Mouse (Mus musculus): ENCODE results near the gene Tent5c. TPM values are rescaled to one million over a fixed set of nuclear protein-coding genes. Genes with fewer than 3 reads are reported as not detected.

Tent5c gene
- total and polyA plus RNA-seq, 3 experiments = 2.0 to 3.6 TPM; not detected in 1

DNA sequence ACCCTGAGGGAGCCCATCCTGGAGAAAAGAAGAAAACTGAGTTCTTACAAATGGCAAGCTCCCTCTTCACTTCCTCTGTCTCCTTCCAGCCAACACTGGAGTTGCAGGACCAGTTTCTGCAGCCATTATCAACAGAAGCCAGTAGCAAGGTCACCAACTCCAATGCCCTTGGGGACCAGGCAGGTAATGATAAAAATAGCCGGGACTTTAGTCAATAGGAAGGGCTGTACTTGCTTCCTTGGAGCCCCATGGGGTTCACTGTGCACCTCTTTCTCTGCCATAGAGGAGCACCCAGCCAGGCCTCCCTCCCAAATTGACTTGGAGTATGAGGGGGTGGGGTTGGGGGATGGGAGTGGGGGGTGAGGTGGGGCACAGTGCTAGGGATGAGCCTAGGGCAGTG is 70.7 kb downstream of the Tent5c start:
- TF ChIP-seq ZC3H11A (IDR thresholded peaks at IDR 0.05; ENCODE audit: low read depth, low read length) (no peak), RAD21 (IDR thresholded peaks at IDR 0.05; ENCODE audit: low read depth, low read length) (no peak), POLR2A (IDR thresholded peaks at IDR 0.05; ENCODE audit: control insufficient read depth in 1 of 2, insufficient read depth in 1 of 2, low read depth in 1 of 2, low read length in 2 of 2, poor library complexity in 1 of 2) (no peak)

DNA sequence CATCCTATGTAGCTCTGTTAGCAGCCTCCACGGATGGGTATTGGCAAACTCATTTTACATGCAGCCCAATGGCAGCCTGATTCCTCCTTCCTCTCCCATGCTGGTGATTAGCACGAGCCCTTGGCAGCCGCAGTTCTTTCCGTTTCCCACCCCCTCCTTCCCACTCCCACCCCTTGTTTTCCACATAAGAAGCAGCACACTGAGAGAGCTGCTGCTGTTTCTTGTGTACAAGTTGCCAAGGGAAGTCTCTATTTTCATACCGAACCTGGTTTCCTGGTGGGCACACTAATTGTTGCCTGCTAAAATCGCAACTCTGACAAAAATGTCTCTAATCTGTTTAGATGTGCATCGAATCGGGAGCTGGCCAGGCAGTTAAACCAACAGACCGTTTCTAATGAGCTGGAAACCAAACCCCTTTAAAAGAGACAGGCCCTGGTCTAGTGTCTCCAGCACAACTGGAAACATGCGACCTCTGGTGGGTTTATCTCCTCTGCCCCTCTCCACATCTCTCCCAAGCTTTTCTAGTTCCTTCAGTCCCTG is 71.3 kb downstream of the Tent5c start:
- no peak for TF ChIP-seq MEF2A (IDR thresholded peaks at IDR 0.05; ENCODE audit: extremely low read depth, insufficient replicate concordance, low read depth, low read length, poor library complexity, severe bottlenecking)
- TF ChIP-seq E2F4 (IDR thresholded peaks at IDR 0.05; ENCODE audit: borderline replicate concordance, low read depth, low read length) = no peak
- TF ChIP-seq SIN3A (IDR thresholded peaks at IDR 0.05; ENCODE audit: low read length) = no peak
- no peak for TF ChIP-seq RCOR1 (IDR thresholded peaks at IDR 0.05; ENCODE audit: low read depth, low read length)
- TF ChIP-seq ETS1 (IDR thresholded peaks at IDR 0.05; ENCODE audit: low read depth, low read length) = no peak
- no peak for TF ChIP-seq ZNF384 (IDR thresholded peaks at IDR 0.05; ENCODE audit: low read depth, low read length)
- TF ChIP-seq ELF1 (IDR thresholded peaks at IDR 0.05; ENCODE audit: low read depth, low read length) = no peak
- TF ChIP-seq GABPA (IDR thresholded peaks at IDR 0.05; ENCODE audit: low read depth, low read length) = no peak
- TF ChIP-seq BHLHE40 (IDR thresholded peaks at IDR 0.05; ENCODE audit: borderline replicate concordance, low read depth, low read length) = no peak
- no peak for TF ChIP-seq UBTF (IDR thresholded peaks at IDR 0.05; ENCODE audit: borderline replicate concordance, insufficient read depth, low read depth, low read length)
- no peak for TF ChIP-seq ZC3H11A (IDR thresholded peaks at IDR 0.05; ENCODE audit: low read depth, low read length)
- TF ChIP-seq CHD1 (IDR thresholded peaks at IDR 0.05; ENCODE audit: low read depth, low read length) = no peak
- no peak for TF ChIP-seq POLR2AphosphoS2 (IDR thresholded peaks at IDR 0.05; ENCODE audit: low read length)
- no peak for TF ChIP-seq KAT2A (conservative IDR thresholded peaks at IDR 0.05; ENCODE audit: low read depth, low read length)
- TF ChIP-seq NRF1 (IDR thresholded peaks at IDR 0.05; ENCODE audit: insufficient read depth, low read depth, low read length, poor library complexity, severe bottlenecking) = no peak
- no peak for TF ChIP-seq MAX (IDR thresholded peaks at IDR 0.05; ENCODE audit: low read length)
- no peak for TF ChIP-seq MAZ (IDR thresholded peaks at IDR 0.05; ENCODE audit: low read depth, low read length)
- no peak for TF ChIP-seq NELFE (IDR thresholded peaks at IDR 0.05; ENCODE audit: low read depth, low read length)
- TF ChIP-seq USF2 (IDR thresholded peaks at IDR 0.05; ENCODE audit: borderline replicate concordance in 1 of 2, insufficient read depth in 1 of 2, low read depth in 1 of 2, low read length in 2 of 2) = no peak
- no peak for TF ChIP-seq POLR2AphosphoS5 (IDR thresholded peaks at IDR 0.05; ENCODE audit: borderline replicate concordance, low read depth, low read length)
- Histone ChIP-seq H3K36me3 (ENCODE audit: control insufficient read depth in 1 of 2, insufficient read depth in 2 of 2, low read length in 2 of 2) (no peaks in the 10 kb centered on the region), H3K27ac (ENCODE audit: control insufficient read depth, low read depth, low read length) (no peak overlapping the region), H3K79me2 (ENCODE audit: control insufficient read depth, insufficient read depth, low read length, poor library complexity) (no peaks in the 10 kb centered on the region), H3K4me3 (ENCODE audit: control insufficient read depth in 1 of 2, insufficient read depth in 1 of 2, low read depth in 2 of 2, low read length in 2 of 2) (no peak overlapping the region), H3K4me1 (ENCODE audit: control insufficient read depth in 1 of 2, insufficient read depth in 2 of 2, low read length in 2 of 2) (no peaks in the 10 kb centered on the region), H3K27me3 (ENCODE audit: control insufficient read depth in 1 of 2, insufficient read depth in 2 of 2, low read length in 2 of 2) (no peaks in the 10 kb centered on the region), H3K9me3 (replicated peaks; ENCODE audit: insufficient read depth, low read length) (no peaks in the 10 kb centered on the region), H3K9ac (ENCODE audit: control insufficient read depth, low read depth, low read length, poor library complexity, severe bottlenecking) (no peak overlapping the region)
- no peak for DNase-seq (ENCODE audit: low read depth, low spot score)

More for the DNA sequence above, 70.7 kb downstream of the Tent5c start:
- no peaks in the 10 kb centered on the region for H3K79me2 ChIP-seq (ENCODE audit: control insufficient read depth, insufficient read depth, low read length, poor library complexity)
- no peaks in the 10 kb centered on the region for H3K27me3 ChIP-seq (ENCODE audit: control insufficient read depth in 1 of 2, insufficient read depth in 2 of 2, low read length in 2 of 2)
- no peak overlapping the region for H3K4me3 ChIP-seq (ENCODE audit: control insufficient read depth in 1 of 2, insufficient read depth in 1 of 2, low read depth in 2 of 2, low read length in 2 of 2)
- H3K27ac ChIP-seq (ENCODE audit: control insufficient read depth, low read depth, low read length) = no peak overlapping the region
- DNase-seq (ENCODE audit: low read depth, low spot score) = no peak
- no peaks in the 10 kb centered on the region for H3K36me3 ChIP-seq (ENCODE audit: control insufficient read depth in 1 of 2, insufficient read depth in 2 of 2, low read length in 2 of 2)
- no peak overlapping the region for H3K9ac ChIP-seq (ENCODE audit: control insufficient read depth, low read depth, low read length, poor library complexity, severe bottlenecking)
- no peaks in the 10 kb centered on the region for H3K9me3 ChIP-seq (replicated peaks; ENCODE audit: insufficient read depth, low read length)
- no peaks in the 10 kb centered on the region for H3K4me1 ChIP-seq (ENCODE audit: control insufficient read depth in 1 of 2, insufficient read depth in 2 of 2, low read length in 2 of 2)

Data from MEL (cell line).